Mouse (Mus musculus): ENCODE results near the gene Igf2bp3. TPM values are rescaled to one million over a fixed set of nuclear protein-coding genes. Genes with fewer than 3 reads are reported as not detected.

The Igf2bp3 gene
- polyA plus RNA-seq, 1 experiment from 2014 or later: 96.1 TPM

- H3K4me1 ChIP-seq: peaks cover 52% of the 10 kb centered on the region
- no peaks in the 10 kb centered on the region for H3K27me3 ChIP-seq (ENCODE audit: insufficient read depth, poor library complexity, severe bottlenecking)
- H3K9me3 ChIP-seq: no peaks in the 10 kb centered on the region
- H3K27ac ChIP-seq: no peak overlapping the region
- no peak for DNase-seq (ENCODE audit: low spot score)
- H3K4me3 ChIP-seq: no peak overlapping the region
- H3K36me3 ChIP-seq: peaks cover 17% of the 10 kb centered on the region; the same call in 1 of the 2 replicates
- 54% methylated on average over 5 of the region's 5 CpGs for WGBS
These were observed 78.0 kb downstream of the Igf2bp3 start for GRCm38 (mm10) chr6:49136739-49137138.

GRCm38 (mm10) chr6:49132352-49133090 is 82.2 kb downstream of the Igf2bp3 start:
- H3K4me3 ChIP-seq: no peak overlapping the region
- no peak for DNase-seq (ENCODE audit: low spot score)
- H3K27ac ChIP-seq: no peak overlapping the region
- 52% methylated on average over 6 of the region's 6 CpGs for WGBS
- no peaks in the 10 kb centered on the region for H3K9me3 ChIP-seq
- no peaks in the 10 kb centered on the region for H3K27me3 ChIP-seq (ENCODE audit: insufficient read depth, poor library complexity, severe bottlenecking)
- H3K4me1 ChIP-seq: peaks cover 26% of the 10 kb centered on the region
- peaks cover 24% of the 10 kb centered on the region for H3K36me3 ChIP-seq

GRCm38 (mm10) chr6:49131855-49132254 is 82.9 kb downstream of the Igf2bp3 start:
- Histone ChIP-seq H3K27me3 (ENCODE audit: insufficient read depth, poor library complexity, severe bottlenecking) (no peaks in the 10 kb centered on the region), H3K4me1 (peaks cover 23% of the 10 kb centered on the region), H3K36me3 (peaks cover 24% of the 10 kb centered on the region), H3K27ac (no peak overlapping the region), H3K9me3 (no peaks in the 10 kb centered on the region), H3K4me3 (no peak overlapping the region)
- no peak for DNase-seq (ENCODE audit: low spot score)
- WGBS: 87% methylated on average over 9 of the region's 9 CpGs

GRCm38 (mm10) chr6:49130328-49130727 is 84.4 kb downstream of the Igf2bp3 start:
- Histone ChIP-seq H3K27me3 (ENCODE audit: insufficient read depth, poor library complexity, severe bottlenecking) (no peaks in the 10 kb centered on the region), H3K9me3 (no peaks in the 10 kb centered on the region), H3K36me3 (peaks cover 33% of the 10 kb centered on the region), H3K4me1 (peaks cover 12% of the 10 kb centered on the region), H3K27ac (no peak overlapping the region), H3K4me3 (no peak overlapping the region)
- DNase-seq (ENCODE audit: low spot score): no peak

- DNase-seq (ENCODE audit: low spot score): no peak
- WGBS: 79% methylated on average over 3 of the region's 3 CpGs
- Histone ChIP-seq H3K36me3 (peaks cover 51% of the 10 kb centered on the region), H3K9me3 (no peaks in the 10 kb centered on the region), H3K4me3 (no peak overlapping the region), H3K4me1 (no peaks in the 10 kb centered on the region), H3K27ac (no peak overlapping the region), H3K27me3 (ENCODE audit: insufficient read depth, poor library complexity, severe bottlenecking) (no peaks in the 10 kb centered on the region)
These were observed 94.4 kb downstream of the Igf2bp3 start for GRCm38 (mm10) chr6:49120370-49120769.

- Histone ChIP-seq H3K9me3 (no peaks in the 10 kb centered on the region), H3K36me3 (peaks cover 49% of the 10 kb centered on the region), H3K27me3 (ENCODE audit: insufficient read depth, poor library complexity, severe bottlenecking) (no peaks in the 10 kb centered on the region), H3K4me1 (no peaks in the 10 kb centered on the region), H3K27ac (no peak overlapping the region), H3K4me3 (no peak overlapping the region)
- DNase-seq (ENCODE audit: low spot score): no peak
- WGBS: 83% methylated on average over 1 of the region's 1 CpGs
These were observed 95.2 kb downstream of the Igf2bp3 start for GRCm38 (mm10) chr6:49119462-49120135.

- H3K4me3 ChIP-seq: no peak overlapping the region
- no peak overlapping the region for H3K27ac ChIP-seq
- H3K9me3 ChIP-seq: no peaks in the 10 kb centered on the region
- no peaks in the 10 kb centered on the region for H3K4me1 ChIP-seq
- H3K27me3 ChIP-seq (ENCODE audit: insufficient read depth, poor library complexity, severe bottlenecking): no peaks in the 10 kb centered on the region
- H3K36me3 ChIP-seq: peaks cover 61% of the 10 kb centered on the region
- no peak for DNase-seq (ENCODE audit: low spot score)
- 78% methylated on average over 8 of the region's 8 CpGs for WGBS
These were observed 96.3 kb downstream of the Igf2bp3 start for GRCm38 (mm10) chr6:49118446-49118845.

GRCm38 (mm10) chr6:49116241-49116640 is 98.5 kb downstream of the Igf2bp3 start:
- Histone ChIP-seq H3K4me1 (peaks cover 5% of the 10 kb centered on the region; the same call in 1 of the 2 replicates), H3K36me3 (peaks cover 59% of the 10 kb centered on the region), H3K27me3 (ENCODE audit: insufficient read depth, poor library complexity, severe bottlenecking) (no peaks in the 10 kb centered on the region), H3K4me3 (no peak overlapping the region), H3K9me3 (no peaks in the 10 kb centered on the region), H3K27ac (no peak overlapping the region)
- WGBS: 92% methylated on average over 8 of the region's 8 CpGs
- DNase-seq (ENCODE audit: low spot score): no peak

GRCm38 (mm10) chr6:49115550-49115949 is 99.2 kb downstream of the Igf2bp3 start:
- Histone ChIP-seq H3K9me3 (no peaks in the 10 kb centered on the region), H3K27ac (no peak overlapping the region), H3K36me3 (peaks cover 62% of the 10 kb centered on the region), H3K4me3 (no peak overlapping the region), H3K27me3 (ENCODE audit: insufficient read depth, poor library complexity, severe bottlenecking) (no peaks in the 10 kb centered on the region), H3K4me1 (peaks cover 12% of the 10 kb centered on the region; the same call in 1 of the 2 replicates)
- WGBS: 72% methylated on average over 5 of the region's 5 CpGs
- no peak for DNase-seq (ENCODE audit: low spot score)

GRCm38 (mm10) chr6:49114457-49114856 is 100.3 kb downstream of the Igf2bp3 start:
- H3K36me3 ChIP-seq: peaks cover 63% of the 10 kb centered on the region
- DNase-seq (ENCODE audit: low spot score): no peak
- 90% methylated on average over 6 of the region's 6 CpGs for WGBS

GRCm38 (mm10) chr6:49113895-49114294 is 100.9 kb downstream of the Igf2bp3 start:
- H3K4me3 ChIP-seq: no peak overlapping the region
- no peak overlapping the region for H3K27ac ChIP-seq
- no peak for DNase-seq (ENCODE audit: low spot score)
- H3K9me3 ChIP-seq: no peaks in the 10 kb centered on the region
- no peaks in the 10 kb centered on the region for H3K27me3 ChIP-seq (ENCODE audit: insufficient read depth, poor library complexity, severe bottlenecking)
- peaks cover 15% of the 10 kb centered on the region; the same call in 1 of the 2 replicates for H3K4me1 ChIP-seq
- 92% methylated on average over 7 of the region's 7 CpGs for WGBS
- peaks cover 68% of the 10 kb centered on the region for H3K36me3 ChIP-seq

More at GRCm38 (mm10) chr6:49114457-49114856, 100.3 kb downstream of the Igf2bp3 start:
- peaks cover 15% of the 10 kb centered on the region; the same call in 1 of the 2 replicates for H3K4me1 ChIP-seq
- H3K4me3 ChIP-seq: no peak overlapping the region
- H3K27ac ChIP-seq: no peak overlapping the region
- no peaks in the 10 kb centered on the region for H3K27me3 ChIP-seq (ENCODE audit: insufficient read depth, poor library complexity, severe bottlenecking)
- no peaks in the 10 kb centered on the region for H3K9me3 ChIP-seq

- 85% methylated on average over 2 of the region's 2 CpGs for WGBS
- peaks cover 77% of the 10 kb centered on the region for H3K36me3 ChIP-seq
- H3K4me1 ChIP-seq: peaks cover 15% of the 10 kb centered on the region; the same call in 1 of the 2 replicates
- H3K9me3 ChIP-seq: no peaks in the 10 kb centered on the region
- no peak overlapping the region for H3K27ac ChIP-seq
- no peak overlapping the region for H3K4me3 ChIP-seq
- no peak for DNase-seq (ENCODE audit: low spot score)
- no peaks in the 10 kb centered on the region for H3K27me3 ChIP-seq (ENCODE audit: insufficient read depth, poor library complexity, severe bottlenecking)
These were observed 105.6 kb downstream of the Igf2bp3 start for GRCm38 (mm10) chr6:49109196-49109595.

- H3K4me3 ChIP-seq: no peak overlapping the region
- peaks cover 15% of the 10 kb centered on the region; the same call in 1 of the 2 replicates for H3K4me1 ChIP-seq
- no peak for DNase-seq (ENCODE audit: low spot score)
- H3K36me3 ChIP-seq: peaks cover 85% of the 10 kb centered on the region
- no peaks in the 10 kb centered on the region for H3K27me3 ChIP-seq (ENCODE audit: insufficient read depth, poor library complexity, severe bottlenecking)
- no peaks in the 10 kb centered on the region for H3K9me3 ChIP-seq
- no peak overlapping the region for H3K27ac ChIP-seq
- 89% methylated on average over 15 of the region's 15 CpGs for WGBS
These were observed 107.8 kb downstream of the Igf2bp3 start for GRCm38 (mm10) chr6:49106746-49107500.
